Mouse (Mus musculus) testis, postnatal 10 days (tissue): ENCODE measurements around the gene Maml3.

ENCODE experiments used
- DNase-seq: peaks from one replicate; pipeline ENCODE4 v3.0.0; 2021; ENCODE audit warnings: low spot score

The Maml3 gene

DNA sequence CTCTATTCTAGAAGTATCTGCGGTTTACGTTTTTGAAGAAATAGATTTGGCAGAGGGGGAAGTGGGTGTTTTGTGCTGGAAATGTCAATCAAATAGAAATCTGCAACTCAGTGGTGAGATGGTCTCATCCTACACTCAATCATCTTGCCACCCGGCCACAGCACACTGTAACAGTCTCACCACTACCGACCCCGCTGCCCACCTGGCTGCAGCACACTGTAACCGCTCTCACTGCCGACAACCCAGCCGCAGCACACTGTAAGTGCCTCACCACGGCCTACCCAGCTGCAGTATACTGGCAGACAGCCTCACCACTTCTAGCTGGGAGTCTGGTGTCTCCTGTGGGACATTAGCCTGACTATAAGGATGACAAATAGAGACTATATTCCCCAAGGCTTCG lies 322.7 kb downstream of the Maml3 start:
- no peak for DNase-seq

DNA sequence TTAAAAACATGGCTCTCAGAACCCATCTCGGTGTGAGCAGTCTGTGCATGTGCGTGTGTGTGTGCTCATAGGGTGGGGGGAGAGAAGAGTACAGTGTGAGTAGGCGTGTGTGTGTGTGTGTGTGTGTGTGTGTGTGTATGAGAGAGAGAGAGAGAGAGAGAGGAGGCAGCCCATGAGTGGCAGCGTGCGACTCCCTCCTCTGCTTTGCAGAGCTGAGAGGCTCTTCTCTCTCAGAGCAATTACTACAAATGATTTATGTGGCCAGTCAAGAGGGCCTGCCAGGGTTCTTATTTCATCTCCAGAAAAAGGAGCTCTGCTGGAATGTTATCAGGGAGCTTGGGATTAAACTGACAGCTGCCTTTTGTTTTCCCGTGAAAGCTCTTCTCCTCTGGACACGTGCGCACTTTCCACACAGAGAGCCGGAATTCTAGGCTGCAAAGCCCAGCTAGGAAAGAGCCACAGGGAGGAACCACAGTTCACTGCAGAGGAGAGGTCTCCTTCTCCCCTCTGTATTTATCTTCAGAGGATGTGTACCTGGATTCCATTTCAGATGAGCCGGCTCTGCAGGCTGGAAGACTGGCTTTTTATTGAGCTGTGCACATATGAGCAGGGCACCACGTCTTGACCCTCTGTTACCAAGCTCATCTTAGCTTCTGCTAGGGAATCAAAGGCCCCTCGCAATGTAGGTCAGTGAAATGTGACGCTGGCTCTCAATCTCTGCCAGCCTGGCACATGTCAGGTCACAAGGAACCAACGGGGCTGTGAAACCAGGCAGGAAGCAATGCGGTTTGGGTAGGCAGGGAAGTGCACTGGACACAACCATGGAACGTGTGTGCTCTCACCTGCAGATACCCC lies 325.9 kb downstream of the Maml3 start:
- DNase-seq = no peak

DNA sequence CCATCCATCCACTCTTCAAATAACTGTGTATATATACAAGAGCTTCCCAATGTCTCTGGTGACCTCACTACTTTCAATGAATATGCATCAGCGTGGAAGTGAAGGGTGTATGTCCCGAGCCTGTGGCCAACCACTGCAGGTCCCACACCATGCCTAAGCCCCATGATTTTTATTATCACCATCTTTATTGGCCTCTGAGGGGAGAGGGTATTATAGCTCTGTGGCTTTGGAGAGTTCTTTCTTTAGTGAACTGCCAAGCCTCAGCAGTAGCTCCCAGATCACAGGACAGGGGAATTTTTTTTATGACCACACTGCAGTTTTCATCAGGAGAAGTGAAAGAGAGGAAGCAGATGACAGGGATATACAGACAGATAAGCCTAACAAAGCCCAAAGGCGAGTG lies 326.7 kb downstream of the Maml3 start:
- no peak for DNase-seq

DNA sequence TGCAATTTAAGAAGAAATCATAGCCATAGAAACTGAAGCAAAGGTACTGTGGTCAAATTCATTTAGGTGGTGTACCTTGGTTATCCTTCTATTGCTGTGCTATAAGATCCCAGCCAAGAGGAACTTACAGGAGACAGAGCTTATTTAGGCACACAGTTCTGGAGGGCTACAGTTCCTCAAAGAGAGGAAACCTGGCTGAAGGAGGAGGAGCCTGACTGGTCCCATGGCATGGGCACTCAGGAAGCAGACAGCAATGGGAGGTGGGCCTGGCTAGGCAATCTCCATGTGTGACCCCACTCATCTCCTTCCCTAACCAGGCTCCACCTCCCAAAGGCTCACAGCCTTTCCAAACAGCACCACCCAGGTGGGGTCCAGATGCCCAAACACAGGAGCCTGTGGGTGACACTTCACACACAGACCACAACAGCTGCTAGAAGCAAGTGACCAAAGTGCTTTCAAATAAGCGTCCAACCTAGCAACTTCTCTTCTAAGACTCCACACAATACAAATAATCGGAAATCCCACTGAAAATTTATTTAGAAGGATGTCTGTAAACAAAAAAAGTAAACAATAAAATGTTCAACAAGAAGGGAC lies 328.8 kb downstream of the Maml3 start:
- no peak for DNase-seq

DNA sequence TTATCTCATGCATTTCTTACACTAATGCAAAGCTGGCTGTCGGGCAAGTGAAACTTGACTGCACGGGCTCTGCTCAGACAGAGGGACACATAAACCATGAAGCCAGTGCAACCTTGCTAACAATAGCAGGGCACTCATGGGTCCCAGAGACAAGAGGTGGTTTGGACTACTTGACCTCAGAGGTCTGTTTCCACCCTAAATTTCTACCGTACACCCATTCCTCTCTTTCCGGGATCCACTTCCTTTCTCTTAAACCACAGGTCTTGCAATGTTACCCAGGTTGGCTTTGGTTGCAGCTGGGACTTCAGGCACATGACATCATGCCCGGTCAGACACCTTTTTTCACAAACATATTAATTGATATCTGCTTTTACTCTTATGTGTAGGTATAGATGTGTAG lies 331.3 kb downstream of the Maml3 start:
- no peak for DNase-seq

DNA sequence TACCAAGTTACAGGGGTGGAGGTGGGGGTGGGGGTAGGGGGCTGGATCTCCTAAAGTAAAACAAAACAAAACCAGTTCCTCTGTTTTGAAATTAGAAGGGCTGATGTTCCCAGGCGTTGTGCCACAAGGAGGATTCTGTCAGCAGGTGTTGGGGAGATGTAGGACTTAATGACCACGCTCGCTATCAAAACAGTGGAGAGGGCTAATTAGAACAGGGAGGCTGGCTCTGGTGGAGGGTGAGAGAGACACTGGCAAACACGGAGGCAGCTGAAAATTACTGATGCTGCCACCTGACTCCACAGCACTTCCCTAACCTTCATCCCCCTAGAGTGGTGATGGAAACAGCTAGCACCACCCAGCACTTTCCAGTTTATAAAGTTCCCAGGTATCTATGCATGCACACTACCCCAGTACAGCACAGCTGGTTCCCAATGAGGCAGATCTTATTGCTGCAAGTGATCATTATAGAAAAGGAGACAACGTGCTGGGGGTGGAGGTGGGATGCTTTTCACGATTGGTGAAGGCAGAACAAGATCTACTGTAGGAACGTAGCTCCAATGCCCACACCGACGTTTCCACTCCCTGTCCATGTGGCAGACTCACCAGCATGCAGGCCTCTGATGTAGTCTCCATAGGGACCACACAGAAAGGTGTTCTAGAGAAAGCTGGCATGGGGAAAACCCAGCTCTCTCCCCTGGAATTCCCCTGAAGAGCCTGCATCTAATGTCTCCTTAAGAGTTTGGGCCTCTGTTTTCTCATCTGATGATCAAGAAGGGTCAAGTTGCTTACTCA lies 332.8 kb downstream of the Maml3 start:
- no peak for DNase-seq

DNA sequence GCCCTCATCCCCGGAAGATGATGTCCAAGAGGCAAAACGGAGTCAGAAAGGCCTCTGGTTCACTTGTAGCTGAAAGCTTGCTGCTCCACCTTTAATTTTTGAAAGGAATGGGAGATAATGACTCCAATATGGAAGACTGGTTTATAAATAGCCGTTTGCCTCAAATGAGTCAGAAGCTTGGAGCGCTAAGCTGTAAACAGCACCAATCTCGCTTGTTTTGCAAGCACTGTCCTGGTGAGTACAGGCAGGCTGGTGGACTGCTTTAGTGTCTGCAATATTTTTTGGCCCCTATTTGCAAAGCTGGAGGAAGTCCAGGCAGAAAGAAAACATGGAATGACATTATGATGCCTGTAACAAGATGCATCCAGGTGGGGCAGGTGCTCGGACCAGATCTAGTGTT lies 335.7 kb downstream of the Maml3 start:
- peak; percentile 19 for DNase-seq

DNA sequence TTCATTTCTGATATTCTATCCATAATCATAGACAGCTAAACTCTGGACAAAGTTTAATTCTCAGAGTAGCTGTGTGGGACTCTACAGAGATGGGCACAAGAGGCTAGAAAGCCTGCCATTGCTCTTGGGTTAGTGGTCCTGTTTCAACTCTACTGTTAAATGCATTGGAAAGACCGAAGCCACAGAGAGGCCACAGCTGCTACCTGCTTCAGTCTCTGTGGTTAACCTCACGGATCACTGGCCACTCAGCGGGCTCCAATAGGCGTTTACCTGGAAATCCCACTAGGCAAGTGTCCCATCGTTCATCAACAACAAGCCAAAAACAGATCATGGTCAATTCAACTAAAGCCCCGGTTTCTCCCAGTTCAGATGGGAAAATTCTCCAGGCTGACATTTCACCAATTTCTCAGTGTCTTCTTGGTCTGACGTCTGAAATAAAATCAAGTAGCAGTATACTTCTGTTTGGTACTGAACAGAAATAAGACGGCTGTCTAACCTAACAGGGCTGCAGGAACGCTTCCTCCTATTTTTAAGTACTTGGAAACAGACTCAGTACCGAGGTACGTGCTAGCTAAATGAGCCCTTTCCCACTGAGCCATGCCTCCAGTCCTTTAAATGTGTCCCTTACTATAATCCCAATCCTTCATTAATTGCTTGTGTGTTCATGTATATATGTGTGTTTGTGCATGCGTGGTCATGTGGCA lies 339.5 kb downstream of the Maml3 start:
- DNase-seq = peak; percentile 21

DNA sequence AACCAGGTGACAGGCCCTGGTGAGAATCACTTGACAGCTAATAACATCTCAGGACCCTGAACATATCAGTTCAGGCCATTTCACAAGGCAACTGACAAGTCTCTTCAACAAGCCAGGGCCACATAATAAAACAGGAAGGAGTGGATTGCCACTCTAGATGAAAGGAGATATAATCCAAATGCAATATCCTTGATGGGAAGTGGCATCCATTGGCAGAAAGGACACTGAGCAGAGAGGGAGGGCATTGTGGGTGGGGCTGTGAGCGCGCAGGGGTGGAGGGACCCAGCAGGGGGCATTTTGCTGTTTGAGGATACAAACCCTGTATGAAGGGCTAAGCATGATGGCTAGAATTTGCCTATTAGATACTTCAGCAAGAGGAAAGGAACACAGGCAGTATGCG lies 340.7 kb downstream of the Maml3 start:
- peak; percentile 24 for DNase-seq

DNA sequence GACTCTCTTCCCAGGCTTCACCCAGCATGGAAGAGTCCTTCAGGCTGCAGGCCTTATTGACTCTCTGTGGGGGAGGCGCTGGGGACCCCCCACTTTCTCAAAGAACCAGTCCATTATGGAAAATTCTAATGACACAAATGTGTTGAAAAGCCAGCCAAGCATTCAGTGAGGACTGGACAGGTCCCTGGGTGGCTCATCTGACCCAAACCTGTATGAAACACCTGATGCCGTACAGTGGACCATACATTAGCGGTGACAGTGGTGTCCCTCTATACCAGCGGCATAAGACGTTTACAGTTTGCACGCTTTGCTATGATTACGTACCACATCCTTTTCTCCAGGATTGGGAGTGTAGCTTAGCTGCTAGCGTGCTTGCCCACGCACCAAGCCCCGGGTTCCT lies 342.0 kb downstream of the Maml3 start:
- peak; percentile 23 for DNase-seq

DNA sequence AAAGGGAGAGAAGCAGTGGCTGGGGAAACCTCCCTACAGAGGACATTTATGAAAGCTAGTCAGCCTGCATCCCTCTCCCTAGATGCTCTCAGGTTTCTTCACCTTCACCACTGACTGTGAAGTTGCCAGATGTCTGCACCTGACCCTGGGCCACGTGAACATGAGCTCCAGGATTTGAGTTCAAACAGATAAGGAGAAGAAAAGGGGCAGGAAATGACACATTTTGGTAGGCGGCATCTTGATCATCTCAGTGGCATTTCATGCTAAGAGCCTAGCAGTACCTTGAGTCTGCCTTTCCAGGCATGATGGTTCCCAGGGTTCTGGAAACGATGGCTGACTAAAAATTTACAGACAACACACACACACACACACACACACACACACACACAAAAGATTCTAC lies 345.3 kb downstream of the Maml3 start:
- no peak for DNase-seq

DNA sequence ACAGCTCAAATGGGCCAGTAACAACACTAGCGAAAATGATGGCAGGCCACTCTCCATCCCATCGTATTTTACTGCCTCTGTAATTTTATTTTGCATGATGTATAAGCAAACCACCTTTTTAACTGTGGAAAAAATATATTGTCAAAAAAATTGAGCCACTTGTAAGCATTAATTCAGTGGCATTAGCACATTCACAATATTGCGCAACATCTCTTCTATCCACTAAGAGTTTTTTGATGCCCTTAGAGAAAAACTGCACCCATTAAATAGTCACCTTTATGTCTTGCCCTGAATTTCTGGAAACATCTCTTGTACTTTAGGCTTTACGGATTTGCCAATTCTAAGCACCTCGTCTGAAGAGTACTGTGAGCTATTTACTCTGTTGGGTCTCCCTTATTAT lies 347.8 kb downstream of the Maml3 start:
- DNase-seq = no peak

DNA sequence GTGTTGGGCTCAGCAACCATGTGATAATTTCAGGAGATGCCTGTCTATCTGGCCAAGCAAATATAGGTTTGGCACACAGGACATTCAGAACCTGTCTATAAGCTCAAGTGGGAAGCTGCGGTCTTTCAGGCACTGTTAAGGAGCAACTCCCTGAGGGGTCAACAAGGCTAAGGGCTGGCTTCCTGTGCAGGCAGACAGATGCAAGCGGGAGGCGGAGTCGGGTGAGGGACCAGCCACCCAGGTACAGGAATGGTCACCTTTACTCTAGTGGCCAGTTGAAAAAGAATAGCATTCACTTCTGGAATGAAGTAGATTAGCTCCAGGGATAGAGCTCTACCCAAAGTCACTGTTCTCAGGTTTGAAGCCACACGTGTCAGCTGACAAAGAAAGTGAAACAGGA lies 348.6 kb downstream of the Maml3 start:
- no peak for DNase-seq

DNA sequence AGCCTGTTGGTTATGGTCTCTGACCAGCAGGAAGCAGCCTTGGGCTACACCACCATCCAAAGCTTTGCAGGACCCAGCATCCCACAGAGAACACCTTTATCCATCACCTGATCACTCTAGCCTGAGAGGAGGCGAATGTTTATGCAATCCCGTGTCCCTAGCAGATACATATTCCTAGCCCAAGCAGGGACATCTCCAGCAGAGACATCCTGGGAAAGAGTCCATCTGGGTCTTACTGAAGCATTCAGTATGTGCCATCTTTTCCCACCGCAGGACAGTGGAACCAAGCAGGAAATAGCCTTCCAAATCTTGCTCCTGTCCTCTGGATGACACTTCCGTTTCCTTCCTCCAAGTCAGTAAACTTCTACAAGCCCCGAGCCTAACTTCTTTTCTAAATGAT lies 351.6 kb downstream of the Maml3 start:
- no peak for DNase-seq

DNA sequence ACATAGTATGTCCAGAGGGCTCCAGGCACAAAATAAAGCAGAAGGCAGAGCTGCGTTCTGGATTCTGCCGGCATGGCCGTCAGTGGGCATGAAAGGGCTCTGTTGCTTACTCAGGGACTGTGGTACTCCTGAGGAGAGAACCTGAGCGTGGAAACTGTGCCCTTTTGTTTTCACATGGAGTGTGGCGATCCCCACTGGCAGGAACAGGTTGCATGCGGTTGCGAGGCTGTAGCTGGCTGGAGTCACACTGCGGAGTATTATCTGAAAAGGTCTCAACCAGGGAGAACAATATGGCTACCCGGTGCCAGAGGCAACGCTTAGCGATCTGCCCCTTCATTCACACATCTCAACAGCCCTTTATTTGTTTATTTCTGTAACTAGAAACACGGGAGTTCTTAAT lies 353.4 kb downstream of the Maml3 start:
- DNase-seq = no peak

DNA sequence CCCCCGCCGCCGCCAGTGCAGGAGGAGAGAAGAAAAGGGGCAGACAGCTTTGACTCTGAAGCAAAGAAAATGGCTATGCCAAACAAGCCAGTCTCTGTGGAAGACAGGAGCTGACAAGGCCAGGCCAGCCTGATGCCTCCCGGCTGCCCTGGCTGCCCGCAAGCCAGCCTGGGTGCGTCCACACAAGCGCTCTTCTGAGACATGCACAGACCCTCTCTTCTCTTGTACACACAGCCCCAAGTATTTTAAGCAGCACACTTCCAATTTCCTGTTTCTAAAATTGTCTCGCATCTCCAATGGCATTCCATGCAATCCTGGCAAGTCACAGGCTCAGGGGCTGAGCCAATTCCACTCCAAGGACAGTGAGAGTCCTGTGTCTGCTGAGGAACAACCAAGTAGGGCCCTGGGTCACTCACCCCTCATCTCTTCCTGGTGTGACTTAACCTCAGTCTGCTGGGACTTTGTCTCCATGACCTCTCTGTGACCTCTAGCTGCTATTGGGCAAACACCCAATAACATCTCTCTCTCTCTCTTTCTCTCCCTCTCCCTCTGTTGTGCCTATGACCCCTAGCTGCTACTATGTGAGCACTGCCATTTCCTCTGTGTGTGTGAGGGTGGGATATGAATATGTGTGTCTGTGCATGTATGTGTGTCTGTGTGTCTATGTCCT lies 354.9 kb downstream of the Maml3 start:
- DNase-seq = peak; percentile 49

DNA sequence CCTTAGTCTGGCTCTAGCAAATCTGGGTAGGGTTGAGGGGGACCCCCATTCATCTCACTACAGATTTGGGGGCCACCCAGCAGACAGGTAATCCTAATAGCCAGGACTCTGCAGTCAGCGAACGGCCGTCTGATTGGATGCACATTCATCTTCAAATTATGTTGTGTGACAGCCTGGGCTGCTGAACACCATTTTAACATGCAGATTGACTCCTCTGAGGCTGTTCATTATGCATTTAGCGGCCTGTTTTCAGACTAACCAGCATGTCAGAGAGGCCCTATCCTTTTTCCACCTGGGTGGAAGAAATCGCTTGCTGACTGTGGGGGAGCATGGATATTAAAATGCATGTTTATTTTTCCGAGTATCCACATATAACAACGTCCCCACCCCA lies 355.5 kb downstream of the Maml3 start:
- DNase-seq = no peak

DNA sequence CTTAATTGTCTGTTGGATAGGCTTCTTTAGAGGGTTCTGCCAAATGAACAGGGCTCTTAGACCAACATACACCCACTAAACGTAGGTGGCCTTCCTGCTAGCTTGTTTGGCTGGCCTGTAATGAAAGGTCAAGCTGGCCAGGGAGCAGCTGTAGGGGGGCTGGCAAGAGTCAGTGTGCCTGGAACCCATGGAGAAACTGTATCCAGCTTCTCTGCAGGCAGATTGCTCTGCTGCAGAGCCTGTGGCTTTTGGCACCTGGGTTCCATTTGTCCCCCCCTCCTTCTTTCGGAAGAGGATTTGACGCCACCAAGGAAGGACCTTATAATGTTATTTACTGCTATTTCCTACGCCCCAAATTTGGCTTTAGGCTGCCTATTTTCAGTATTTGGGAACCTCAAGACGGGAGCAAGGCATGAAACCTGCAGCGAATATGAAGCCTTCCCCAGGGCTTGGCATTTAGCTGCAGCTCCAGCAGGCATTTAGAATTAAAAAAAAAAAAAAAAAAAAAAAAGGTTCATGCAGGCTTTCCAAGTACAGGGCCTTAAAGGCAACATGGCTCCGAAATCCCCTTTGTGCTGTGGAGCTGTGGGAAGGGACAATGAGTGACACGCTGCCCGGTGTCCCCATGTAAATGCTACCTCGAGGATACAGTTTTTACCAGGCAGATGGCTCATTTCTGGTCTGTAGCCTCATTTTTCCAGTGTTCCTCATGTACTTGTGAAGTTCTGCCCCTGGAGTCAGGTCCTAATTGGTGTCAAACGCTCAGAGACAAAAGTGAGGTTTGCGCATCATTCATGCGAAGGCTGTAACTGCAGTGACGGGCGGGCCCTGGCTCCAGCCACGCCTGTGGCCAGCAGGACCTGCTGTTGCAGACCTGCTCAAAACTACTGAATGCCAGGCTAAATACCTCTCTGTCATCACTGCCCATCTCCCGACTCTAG lies 356.2 kb downstream of the Maml3 start:
- no peak for DNase-seq

DNA sequence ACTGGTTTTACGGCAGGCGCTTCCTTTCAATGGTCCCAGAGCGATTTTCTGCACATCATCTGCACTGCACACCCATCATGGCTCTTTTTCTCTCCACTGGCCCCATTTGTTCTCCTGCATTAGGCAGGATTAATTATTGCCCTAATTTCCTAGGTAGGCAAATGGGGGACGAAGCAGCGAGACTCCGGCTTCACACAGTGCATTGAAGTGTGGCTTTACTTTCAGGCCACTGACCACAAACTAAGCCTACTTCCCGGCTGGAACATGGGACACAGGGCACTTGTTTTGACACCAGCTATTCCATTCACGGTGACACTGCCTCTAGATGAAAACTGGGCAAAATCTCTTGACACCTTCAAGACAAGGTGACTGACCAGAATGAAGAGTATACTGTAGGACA lies 358.1 kb downstream of the Maml3 start:
- no peak for DNase-seq

DNA sequence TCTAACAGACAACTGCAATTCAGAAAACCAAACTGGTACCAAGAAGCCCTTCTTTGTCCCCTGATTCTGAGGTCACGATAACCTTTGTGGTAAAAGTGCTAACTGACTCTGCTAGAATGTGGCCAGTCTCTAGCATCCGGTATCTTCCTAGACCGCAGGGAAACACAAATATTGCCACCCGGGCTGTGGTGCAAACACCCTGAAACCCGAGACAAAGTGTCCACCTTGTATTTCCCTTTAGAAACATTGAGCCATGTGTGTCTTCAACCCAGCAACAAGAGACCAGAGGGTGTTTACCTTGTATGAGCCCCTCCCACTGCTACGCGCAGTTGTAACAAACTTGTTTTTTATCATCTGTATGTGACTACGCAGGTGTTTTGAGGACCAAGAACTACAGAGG lies 359.7 kb downstream of the Maml3 start:
- no peak for DNase-seq

DNA sequence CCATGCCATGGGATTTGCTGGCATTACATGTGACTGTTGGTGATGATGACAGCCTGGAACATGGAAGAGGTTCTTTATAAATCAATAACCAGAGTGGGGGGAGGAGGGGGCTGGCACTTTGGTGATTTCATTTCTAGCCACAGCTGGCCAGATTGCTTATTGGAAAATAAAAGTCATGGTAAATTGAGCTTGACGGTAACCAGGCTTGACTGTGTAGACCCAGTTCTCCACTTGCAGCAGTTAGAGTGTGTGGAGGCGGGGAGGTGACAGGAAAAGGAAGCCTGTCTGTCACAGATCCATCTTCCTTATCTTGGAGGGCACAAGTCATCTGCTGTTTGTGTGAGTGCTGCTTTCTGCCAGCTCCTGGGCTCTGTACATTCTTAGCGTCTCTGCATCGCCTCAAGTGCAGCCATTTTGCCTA lies 360.5 kb downstream of the Maml3 start:
- DNase-seq = no peak
